Mouse (Mus musculus) cerebellum, adult 2 months (tissue): ENCODE measurements at regions not wholly inside any gene's neighbourhood (a gene's known extent, or its start where the extent isn't known, plus 50 kb on each side); places are given as distances from the start of the nearest gene placed in this dataset.

Experiments
- CTCF ChIP-seq: fragments of 200-500 bp; IDR thresholded peaks from 2 replicates; pipeline ENCODE4 v1.5.1; 2011; ENCODE audit warnings: low read depth, mild to moderate bottlenecking, control low read depth, low read length, moderate library complexity, borderline replicate concordance; ENCODE audit not compliant: insufficient read depth
- POLR2A ChIP-seq: fragments of 200-500 bp; IDR thresholded peaks from 2 replicates; pipeline ENCODE4 v1.6.1; 2011; ENCODE audit warnings: low read length, control low read depth, borderline replicate concordance; ENCODE audit not compliant: insufficient read depth

- TF ChIP-seq CTCF (no peak), POLR2A (no peak)
Measured at GRCm38 (mm10) chr17:79282771-79283170, 72.1 kb downstream of the Cdc42ep3 start.
